Mouse (Mus musculus) lung, postnatal 0 days (tissue): Measurements from ENCODE around the gene Gm45753.

Experiments
- CTCF ChIP-seq: IDR thresholded peaks from 2 replicates; pipeline ENCODE4 v1.5.1; 2016; ENCODE audit warnings: antibody characterized with exemption, mild to moderate bottlenecking
- EP300 ChIP-seq: IDR thresholded peaks from 2 replicates; pipeline ENCODE4 v1.6.1; 2016; ENCODE audit warnings: antibody characterized with exemption, mild to moderate bottlenecking, control low read depth

DNA sequence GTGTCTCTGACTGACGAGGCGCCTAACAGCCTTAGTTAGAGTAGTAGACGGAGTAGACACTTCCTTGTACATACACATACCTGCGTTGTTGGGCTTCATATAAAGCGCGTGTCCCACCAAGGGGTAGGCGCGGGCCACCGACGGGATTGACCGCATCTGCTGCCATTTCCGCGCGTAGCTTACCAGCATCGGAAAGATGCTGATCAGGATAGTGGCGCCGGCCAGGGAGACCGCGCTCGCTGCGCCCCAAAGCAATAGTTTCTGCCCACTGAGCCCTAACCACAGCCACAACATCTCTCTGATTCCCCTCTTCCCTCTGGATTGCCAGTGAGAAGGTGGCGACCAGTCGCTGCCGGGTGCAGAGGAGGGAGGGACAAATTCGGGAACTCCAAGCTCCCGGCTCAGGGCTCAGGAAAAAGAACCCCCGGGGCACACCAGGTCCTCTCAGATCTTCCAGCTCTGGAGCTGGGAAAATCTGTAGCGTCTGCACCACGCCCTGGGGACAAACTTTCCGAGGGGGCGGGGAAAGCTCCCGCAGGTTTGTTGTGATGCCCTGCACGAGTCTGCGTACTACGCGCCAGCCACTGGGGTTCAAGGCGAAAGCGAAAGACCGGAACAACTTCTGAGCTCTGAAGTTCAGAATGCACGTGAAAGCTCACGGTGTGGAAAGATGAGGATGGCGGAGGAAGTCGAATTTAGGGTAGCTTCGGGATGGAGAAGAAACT is 24.6 kb upstream of the Gm45753 start, which contains the start of gene Cyp4v3:
- TF ChIP-seq CTCF = no peak
- 0 out of 2 replicates have a peak, but pooled peaks have one; percentile 18 for TF ChIP-seq EP300
